Mouse (Mus musculus) embryonic facial prominence, embryonic 13.5 days (tissue): ENCODE data around the gene Trip11. TPM values are rescaled to one million over a fixed set of nuclear protein-coding genes. Genes with fewer than 3 reads are reported as not detected.

Experiments used
- ATAC-seq: fragments of 200-750 bp; cut with Nextera tagmentation; 2 replicates; pipeline ENCODE4 v1.8.0; 2017; ENCODE audit warnings: low read depth; ENCODE audit not compliant: insufficient number of reproducible peaks, insufficient read depth, low FRiP score, low TSS enrichment
- H3K27ac ChIP-seq: fragments of 300-500 bp; sonication (generic); 2 replicates; pipeline ENCODE4 v1.5.1; 2015; ENCODE audit warnings: moderate library complexity, mild to moderate bottlenecking, inconsistent platforms
- H3K27me3 ChIP-seq: fragments of 300-500 bp; sonication (generic); 2 replicates; pipeline ENCODE4 v1.6.1; 2015; ENCODE audit warnings: mild to moderate bottlenecking, inconsistent platforms
- H3K36me3 ChIP-seq: fragments of 300-500 bp; sonication (generic); 2 replicates; pipeline ENCODE4 v1.6.1; 2015; ENCODE audit warnings: mild to moderate bottlenecking, inconsistent platforms
- H3K4me1 ChIP-seq: fragments of 300-500 bp; sonication (generic); 2 replicates; pipeline ENCODE4 v1.6.1; 2015; ENCODE audit warnings: inconsistent platforms
- H3K4me2 ChIP-seq: fragments of 300-500 bp; sonication (generic); 2 replicates; pipeline ENCODE4 v1.6.1; 2015; ENCODE audit warnings: moderate library complexity, mild to moderate bottlenecking, inconsistent platforms
- H3K4me3 ChIP-seq: fragments of 300-500 bp; sonication (generic); 2 replicates; pipeline ENCODE4 v1.5.1; 2015; ENCODE audit warnings: mild to moderate bottlenecking, inconsistent platforms
- H3K9ac ChIP-seq: fragments of 300-500 bp; sonication (generic); 2 replicates; pipeline ENCODE4 v1.6.1; 2015; ENCODE audit warnings: mild to moderate bottlenecking, inconsistent platforms
- H3K9me3 ChIP-seq: fragments of 300-500 bp; sonication (generic); 2 replicates; pipeline ENCODE4 v1.6.1; 2016; ENCODE audit warnings: inconsistent platforms
- WGBS: fragments of 180-500 bp; shearing (Covaris S2); methylation state at CpG from one replicate; pipeline ENCODE4 v1.1.7; 2015; ENCODE audit warnings: mixed read lengths; 5-methylcytosine and 5-hydroxymethylcytosine counted together
- polyA plus RNA-seq: library from polyadenylated mRNA; unstranded; fragments of >200 nt; fragmentation: Nextera tagmentation; extraction: Ambion mirVana; gene quantifications from 2 replicates; pipeline ENCODE4 v1.2.1, GENCODE M21; 2015

The Trip11 gene
- polyA plus RNA-seq, 1 experiment from 2014 or later = 35.3 TPM

DNA sequence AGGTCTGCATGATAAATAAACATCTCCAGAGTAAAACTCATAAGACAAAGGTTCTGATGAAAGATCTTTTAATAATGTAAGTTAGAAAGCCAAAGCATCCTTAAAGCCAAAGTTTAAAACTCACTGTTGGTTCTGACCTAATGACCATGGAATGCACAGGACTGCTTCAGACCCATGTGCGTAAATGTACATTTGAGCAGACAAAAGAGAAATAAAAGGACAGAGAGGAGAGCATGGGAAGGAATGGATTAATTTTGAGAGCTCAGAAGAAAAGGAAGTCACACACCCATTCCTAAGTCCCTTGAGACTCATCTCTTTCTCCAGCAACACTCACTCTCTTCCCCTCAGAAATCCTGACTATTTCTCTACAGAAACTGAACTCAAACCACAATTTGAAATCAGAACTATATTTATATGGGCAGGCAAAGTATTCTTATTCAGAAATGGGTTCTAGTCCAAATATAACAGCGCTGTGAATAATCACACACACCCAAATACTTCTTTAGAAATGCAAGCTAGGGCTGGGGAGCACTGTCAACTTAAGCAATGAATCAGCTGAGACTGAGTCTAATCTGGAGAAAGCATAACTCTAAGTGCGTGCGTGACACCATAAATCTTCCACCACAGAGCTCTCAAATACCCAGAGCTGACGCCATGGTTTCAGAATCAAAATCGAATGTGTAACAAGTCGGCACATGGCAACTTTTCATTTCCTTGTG, 61.1 kb downstream of the Trip11 start:
- Histone ChIP-seq H3K4me2 (no peak overlapping the region), H3K4me1 (no peaks in the 10 kb centered on the region)
- WGBS = 88% methylated on average over 7 of the region's 7 CpGs

DNA sequence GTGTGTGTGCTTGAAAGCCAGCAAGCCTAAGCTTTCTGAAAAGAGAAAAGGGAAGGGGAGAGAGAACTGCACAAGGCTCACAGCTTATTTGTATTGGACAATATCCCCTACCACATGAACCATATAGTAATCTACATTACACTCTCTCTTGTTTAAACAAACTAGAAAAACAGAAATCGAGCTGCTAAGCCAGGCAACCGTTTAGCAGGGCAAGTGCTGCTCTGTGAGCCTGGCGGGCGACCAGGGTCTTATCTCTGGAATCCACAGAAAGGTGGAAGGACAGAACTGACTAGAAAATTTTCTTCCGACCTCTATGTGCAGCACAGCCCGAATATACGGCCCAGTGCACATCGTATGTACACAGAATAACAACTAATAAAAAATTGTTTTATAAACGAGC, 61.8 kb downstream of the Trip11 start:
- peaks cover 13% of the 10 kb centered on the region for H3K36me3 ChIP-seq
- H3K27ac ChIP-seq = no peak overlapping the region
- H3K9ac ChIP-seq = no peak overlapping the region
- H3K4me1 ChIP-seq = no peaks in the 10 kb centered on the region
- H3K9me3 ChIP-seq = no peaks in the 10 kb centered on the region
- no peak for ATAC-seq
- no peak overlapping the region for H3K4me2 ChIP-seq
- WGBS = 87% methylated on average over 9 of the region's 9 CpGs
- H3K4me3 ChIP-seq = no peak overlapping the region
- H3K27me3 ChIP-seq = no peaks in the 10 kb centered on the region

More for the DNA sequence above, 61.1 kb downstream of the Trip11 start:
- ATAC-seq = no peak
- H3K9me3 ChIP-seq = no peaks in the 10 kb centered on the region
- no peak overlapping the region for H3K9ac ChIP-seq
- H3K36me3 ChIP-seq = peaks cover 7% of the 10 kb centered on the region
- H3K27ac ChIP-seq = no peak overlapping the region
- no peaks in the 10 kb centered on the region for H3K27me3 ChIP-seq
- no peak overlapping the region for H3K4me3 ChIP-seq

GRCm38 (mm10) chr12:101836546-101837274, 76.4 kb downstream of the Trip11 start:
- 88% methylated on average over 10 of the region's 10 CpGs for WGBS
- Histone ChIP-seq H3K4me3 (no peak overlapping the region), H3K9me3 (no peaks in the 10 kb centered on the region), H3K27me3 (no peaks in the 10 kb centered on the region), H3K27ac (no peak overlapping the region), H3K4me2 (no peak overlapping the region), H3K36me3 (peaks cover 40% of the 10 kb centered on the region), H3K4me1 (peaks cover 11% of the 10 kb centered on the region), H3K9ac (no peak overlapping the region)
- ATAC-seq = no peak

GRCm38 (mm10) chr12:101834715-101835114, 78.4 kb downstream of the Trip11 start:
- H3K27ac ChIP-seq = 0 out of 2 replicates have a peak overlapping the region, but pooled peaks have one; percentile 48
- H3K9ac ChIP-seq = no peak overlapping the region
- H3K4me2 ChIP-seq = no peak overlapping the region
- no peaks in the 10 kb centered on the region for H3K9me3 ChIP-seq
- 70% methylated on average over 4 of the region's 4 CpGs for WGBS
- no peak overlapping the region for H3K4me3 ChIP-seq
- H3K27me3 ChIP-seq = no peaks in the 10 kb centered on the region
- peaks cover 11% of the 10 kb centered on the region for H3K4me1 ChIP-seq
- peaks cover 40% of the 10 kb centered on the region for H3K36me3 ChIP-seq
- ATAC-seq = no peak

DNA sequence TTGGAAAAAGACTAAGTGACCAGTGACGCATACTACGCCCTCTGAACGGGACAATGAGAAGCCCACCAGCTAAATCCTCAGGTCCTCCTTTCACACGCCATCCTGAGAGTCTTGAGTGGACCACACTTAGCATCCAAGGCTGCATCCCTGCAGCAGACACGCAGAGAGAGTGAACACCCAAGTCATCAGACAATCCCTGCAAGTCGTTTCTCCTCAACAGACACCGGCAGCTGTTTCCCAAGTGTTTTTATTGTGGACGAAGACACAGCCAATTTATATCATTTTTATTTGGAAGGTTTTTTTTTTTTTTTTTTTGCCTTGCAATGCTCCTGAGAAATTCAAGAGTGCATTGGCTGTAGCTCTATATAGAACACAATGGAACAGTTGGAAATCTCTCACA, 79.3 kb downstream of the Trip11 start:
- Histone ChIP-seq H3K9me3 (no peaks in the 10 kb centered on the region), H3K4me1 (peaks cover 11% of the 10 kb centered on the region), H3K27me3 (no peaks in the 10 kb centered on the region), H3K4me3 (no peak overlapping the region), H3K4me2 (no peak overlapping the region), H3K9ac (no peak overlapping the region), H3K27ac (no peak overlapping the region), H3K36me3 (peaks cover 36% of the 10 kb centered on the region)
- no peak for ATAC-seq
- WGBS = 93% methylated on average over 8 of the region's 8 CpGs

DNA sequence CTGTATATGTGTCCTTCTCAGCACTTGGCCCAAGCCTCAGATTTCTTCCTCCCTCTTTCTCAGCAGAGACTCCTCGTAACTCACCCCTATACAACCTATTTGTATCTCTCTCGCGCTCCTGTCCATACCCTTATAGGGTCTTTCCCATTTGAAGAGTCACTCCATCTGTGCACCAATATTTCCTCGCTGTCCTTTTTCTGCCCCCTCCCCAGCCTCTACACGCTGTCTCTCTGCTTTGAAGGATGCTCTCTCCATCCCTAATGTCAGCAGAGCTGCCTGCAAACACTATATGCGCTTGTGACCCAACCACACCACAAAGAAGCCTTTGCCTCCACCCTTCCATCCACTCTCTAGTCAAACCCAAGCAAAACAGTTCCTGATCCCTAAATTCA, 80.0 kb downstream of the Trip11 start:
- peaks cover 30% of the 10 kb centered on the region for H3K36me3 ChIP-seq
- no peaks in the 10 kb centered on the region for H3K9me3 ChIP-seq
- H3K9ac ChIP-seq = no peak overlapping the region
- no peak overlapping the region for H3K4me2 ChIP-seq
- no peak overlapping the region for H3K27ac ChIP-seq
- ATAC-seq = no peak
- no peaks in the 10 kb centered on the region for H3K27me3 ChIP-seq
- 91% methylated on average over 6 of the region's 6 CpGs for WGBS
- H3K4me1 ChIP-seq = peaks cover 11% of the 10 kb centered on the region
- no peak overlapping the region for H3K4me3 ChIP-seq

- H3K9me3 ChIP-seq = no peaks in the 10 kb centered on the region
- H3K36me3 ChIP-seq = peaks cover 23% of the 10 kb centered on the region
- no peak overlapping the region for H3K4me3 ChIP-seq
- no peak overlapping the region for H3K4me2 ChIP-seq
- no peak overlapping the region for H3K27ac ChIP-seq
- 83% methylated on average over 7 of the region's 7 CpGs for WGBS
- no peak overlapping the region for H3K9ac ChIP-seq
- ATAC-seq = no peak
- H3K4me1 ChIP-seq = peaks cover 11% of the 10 kb centered on the region
- no peaks in the 10 kb centered on the region for H3K27me3 ChIP-seq
Measured at GRCm38 (mm10) chr12:101832179-101833114, 80.6 kb downstream of the Trip11 start.

- no peaks in the 10 kb centered on the region for H3K27me3 ChIP-seq
- H3K4me1 ChIP-seq = peaks cover 11% of the 10 kb centered on the region
- no peak overlapping the region for H3K4me2 ChIP-seq
- H3K27ac ChIP-seq = no peak overlapping the region
- no peak overlapping the region for H3K9ac ChIP-seq
- H3K9me3 ChIP-seq = no peaks in the 10 kb centered on the region
- WGBS = 69% methylated on average over 4 of the region's 4 CpGs
- ATAC-seq = no peak
- peaks cover 14% of the 10 kb centered on the region for H3K36me3 ChIP-seq
- H3K4me3 ChIP-seq = no peak overlapping the region
Measured at GRCm38 (mm10) chr12:101831221-101831620, 81.8 kb downstream of the Trip11 start.

DNA sequence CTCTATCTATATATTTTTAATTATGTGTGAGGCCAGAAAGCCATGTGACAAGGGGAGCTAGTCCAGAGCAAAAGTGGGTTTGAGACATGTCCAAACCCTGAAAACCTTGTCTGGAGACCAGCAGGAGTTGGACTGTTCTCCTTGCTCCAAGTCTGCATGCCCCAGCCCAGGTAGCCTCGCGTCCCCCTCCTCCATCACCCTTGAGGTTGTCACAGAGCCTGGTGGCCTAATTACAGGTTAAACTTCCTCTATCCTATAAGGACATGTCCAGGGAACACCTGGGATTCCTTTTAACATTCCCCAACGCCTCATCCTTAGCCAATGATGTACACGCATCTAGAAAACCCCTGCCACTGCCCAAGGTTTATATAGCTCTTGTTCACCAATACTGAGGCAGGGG, 89.9 kb downstream of the Trip11 start:
- Histone ChIP-seq H3K9ac (no peak overlapping the region), H3K27me3 (no peaks in the 10 kb centered on the region), H3K36me3 (no peaks in the 10 kb centered on the region), H3K4me2 (no peak overlapping the region), H3K27ac (no peak overlapping the region), H3K9me3 (no peaks in the 10 kb centered on the region), H3K4me3 (no peak overlapping the region), H3K4me1 (peaks cover 11% of the 10 kb centered on the region; the same call in 1 of the 2 replicates)
- WGBS = 85% methylated on average over 4 of the region's 4 CpGs
- no peak for ATAC-seq

DNA sequence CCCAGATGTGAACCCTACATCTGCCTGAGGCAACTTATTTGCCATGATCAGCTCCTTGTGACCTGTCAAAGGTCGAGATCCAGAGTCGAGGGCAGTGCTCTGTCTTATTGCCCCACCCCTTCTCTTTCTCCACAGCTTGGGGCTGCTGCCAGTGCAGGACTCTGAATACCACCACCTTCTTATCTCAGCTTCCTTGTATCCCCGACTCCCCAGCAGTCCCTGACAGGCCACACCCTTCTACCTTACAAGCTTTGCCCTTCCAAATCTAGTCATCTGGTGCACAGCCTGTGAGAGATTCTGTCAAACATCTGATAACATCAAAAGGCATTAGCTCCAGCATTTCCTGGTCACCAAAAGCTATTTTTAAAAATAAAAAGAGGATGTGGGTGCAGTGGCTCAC, 91.5 kb downstream of the Trip11 start:
- WGBS = 15% methylated on average over 3 of the region's 3 CpGs

GRCm38 (mm10) chr12:101819570-101819969, 93.5 kb downstream of the Trip11 start:
- no peaks in the 10 kb centered on the region for H3K27me3 ChIP-seq
- peaks cover 30% of the 10 kb centered on the region for H3K4me1 ChIP-seq
- H3K9ac ChIP-seq = peak overlapping the region; percentile 61; the same call in 1 of the 2 replicates
- ATAC-seq = no peak
- H3K4me3 ChIP-seq = peak overlapping the region; percentile 46
- peak overlapping the region; percentile 72 for H3K4me2 ChIP-seq
- peak overlapping the region; percentile 92 for H3K27ac ChIP-seq
- 32% methylated on average over 9 of the region's 9 CpGs for WGBS
- H3K36me3 ChIP-seq = no peaks in the 10 kb centered on the region
- no peaks in the 10 kb centered on the region for H3K9me3 ChIP-seq

More for the DNA sequence above, 91.5 kb downstream of the Trip11 start:
- no peaks in the 10 kb centered on the region for H3K36me3 ChIP-seq
- H3K4me3 ChIP-seq = no peak overlapping the region
- no peak overlapping the region for H3K27ac ChIP-seq
- ATAC-seq = no peak
- no peak overlapping the region for H3K4me2 ChIP-seq
- H3K27me3 ChIP-seq = no peaks in the 10 kb centered on the region
- no peak overlapping the region for H3K9ac ChIP-seq
- H3K4me1 ChIP-seq = peaks cover 21% of the 10 kb centered on the region
- H3K9me3 ChIP-seq = no peaks in the 10 kb centered on the region
